Comparison of ENCODE assay signal across 8 mouse cellular contexts in genomic region chr11:69804652-69804940, GRCm38 (mm10). TPM values are rescaled to one million over a fixed set of nuclear protein-coding genes. Genes with fewer than 3 reads are reported as not detected.
A peak's percentile ranks its signal among the peaks of the same experiment; 100 is the strongest.
DNase-seq lines count a peak whose midpoint lies in the region; ATAC-seq and TF ChIP-seq lines count a peak whose summit lies in the region.

No protein-coding gene starts in this region.

- H3K27me3 ChIP-seq in embryonic facial prominence, embryonic 10.5 days (replicated peaks; ENCODE audit: low read depth, poor library complexity, severe bottlenecking), result peaks cover 79% of the 10 kb centered on the region
- H3K27me3 ChIP-seq in forebrain, embryonic 16.5 days (replicated peaks; ENCODE audit: control insufficient read depth, insufficient read depth, low read length), result peaks cover 19% of the 10 kb centered on the region
- peaks cover 13% of the 10 kb centered on the region; the same call in 1 of the 2 replicates for H3K27me3 ChIP-seq in intestine, postnatal 0 days (replicated peaks; ENCODE audit: control insufficient read depth, insufficient read depth, low read length)
- peaks cover 45% of the 10 kb centered on the region for H3K27me3 ChIP-seq in lung, embryonic 14.5 days (ENCODE audit: insufficient read depth, low read length)
- peaks cover 20% of the 10 kb centered on the region; the same call in 1 of the 2 replicates for H3K27me3 ChIP-seq in thymus, adult 2 months (ENCODE audit: control insufficient read depth, insufficient read depth, low read length)

- no peak for TF ChIP-seq POLR2A in thymus, adult 2 months (IDR thresholded peaks at IDR 0.05; ENCODE audit: control insufficient read depth, extremely low read depth, insufficient read depth, low read length, poor library complexity)

- no peak overlapping the region for H3K27ac ChIP-seq in embryonic facial prominence, embryonic 10.5 days (replicated peaks)
- no peak overlapping the region for H3K27ac ChIP-seq in forebrain, embryonic 16.5 days (ENCODE audit: low read length)
- H3K27ac ChIP-seq in intestine, postnatal 0 days (ENCODE audit: low read depth, low read length), result peak overlapping the region; percentile 55
- H3K27ac ChIP-seq in lung, embryonic 14.5 days (ENCODE audit: low read depth), result no peak overlapping the region
- H3K27ac ChIP-seq in thymus, adult 2 months (ENCODE audit: control insufficient read depth, insufficient read depth, low read length), result no peak overlapping the region

- H3K36me3 ChIP-seq in embryonic facial prominence, embryonic 10.5 days (replicated peaks), result no peaks in the 10 kb centered on the region
- no peaks in the 10 kb centered on the region for H3K36me3 ChIP-seq in forebrain, embryonic 16.5 days (ENCODE audit: control insufficient read depth, insufficient read depth)
- H3K36me3 ChIP-seq in intestine, postnatal 0 days (ENCODE audit: control insufficient read depth, insufficient read depth), result no peaks in the 10 kb centered on the region
- H3K36me3 ChIP-seq in lung, embryonic 14.5 days (ENCODE audit: insufficient read depth), result no peaks in the 10 kb centered on the region
- no peaks in the 10 kb centered on the region for H3K36me3 ChIP-seq in thymus, adult 2 months (ENCODE audit: control insufficient read depth, insufficient read depth, low read length)

- 5% methylated on average over 12 of the region's 12 CpGs for WGBS in embryonic facial prominence, embryonic 10.5 days
- WGBS in forebrain, embryonic 16.5 days, result 7% methylated on average over 12 of the region's 12 CpGs
- 9% methylated on average over 12 of the region's 12 CpGs for WGBS in intestine, postnatal 0 days
- WGBS in lung, embryonic 14.5 days, result 11% methylated on average over 12 of the region's 12 CpGs
- 59% methylated on average over 12 of the region's 12 CpGs for WGBS in thymus, adult 2 months

- no peak for TF ChIP-seq CTCF in intestine, postnatal 0 days (IDR thresholded peaks at IDR 0.05; ENCODE audit: low read depth)
- no peak for TF ChIP-seq CTCF in lung, embryonic 14.5 days (IDR thresholded peaks at IDR 0.05; ENCODE audit: low read depth)
- no peak for TF ChIP-seq CTCF in thymus, adult 2 months (IDR thresholded peaks at IDR 0.05; ENCODE audit: borderline replicate concordance, control insufficient read depth, extremely low read depth, insufficient read depth, low read length, poor library complexity)

- H3K9ac ChIP-seq in forebrain, embryonic 16.5 days (replicated peaks; ENCODE audit: low read depth, low read length), result no peak overlapping the region
- H3K9ac ChIP-seq in intestine, postnatal 0 days (ENCODE audit: low read depth, low read length), result peak overlapping the region; percentile 38
- peak overlapping the region; percentile 54 for H3K9ac ChIP-seq in lung, embryonic 14.5 days

- no peak for ATAC-seq in forebrain, embryonic 16.5 days
- no peak for ATAC-seq in intestine, postnatal 0 days
- no peak for ATAC-seq in lung, embryonic 14.5 days (ENCODE audit: insufficient read depth)

- peak overlapping the region; percentile 67 for H3K4me3 ChIP-seq in embryonic facial prominence, embryonic 10.5 days
- no peak overlapping the region for H3K4me3 ChIP-seq in forebrain, embryonic 16.5 days (replicated peaks; ENCODE audit: low read length)
- H3K4me3 ChIP-seq in intestine, postnatal 0 days (ENCODE audit: low read depth, low read length), result peak overlapping the region; percentile 55
- peak overlapping the region; percentile 52 for H3K4me3 ChIP-seq in lung, embryonic 14.5 days (ENCODE audit: low read depth, low read length)
- no peak overlapping the region for H3K4me3 ChIP-seq in thymus, adult 2 months (ENCODE audit: control insufficient read depth, insufficient read depth, low read length)

- peaks cover 55% of the 10 kb centered on the region for H3K4me1 ChIP-seq in embryonic facial prominence, embryonic 10.5 days
- peaks cover 42% of the 10 kb centered on the region for H3K4me1 ChIP-seq in forebrain, embryonic 16.5 days (replicated peaks; ENCODE audit: control insufficient read depth, insufficient read depth, low read length)
- peaks cover 13% of the 10 kb centered on the region; the same call in 1 of the 2 replicates for H3K4me1 ChIP-seq in intestine, postnatal 0 days (replicated peaks; ENCODE audit: control insufficient read depth, insufficient read depth, low read length)
- peaks cover 32% of the 10 kb centered on the region for H3K4me1 ChIP-seq in lung, embryonic 14.5 days (ENCODE audit: insufficient read depth)
- peaks cover 36% of the 10 kb centered on the region for H3K4me1 ChIP-seq in thymus, adult 2 months (replicated peaks; ENCODE audit: control insufficient read depth, insufficient read depth, low read length)

- peak overlapping the region; percentile 83 for H3K4me2 ChIP-seq in forebrain, embryonic 16.5 days (ENCODE audit: low read length)
- H3K4me2 ChIP-seq in intestine, postnatal 0 days (replicated peaks; ENCODE audit: low read depth), result peak overlapping the region; percentile 90
- H3K4me2 ChIP-seq in lung, embryonic 14.5 days, result peak overlapping the region; percentile 97

- no peak for DNase-seq in embryonic facial prominence, embryonic 10.5 days (ENCODE audit: low spot score)
- DNase-seq in lung, embryonic 14.5 days, result peak; percentile 34
- peak; percentile 66 for DNase-seq in testis, postnatal 10 days (ENCODE audit: low spot score)
- no peak for DNase-seq in adrenal gland, postnatal 10 days
- no peak for DNase-seq in adrenal gland, postnatal 25 days
- DNase-seq in thymus, adult 2 months, result no peak

- H3K9me3 ChIP-seq in embryonic facial prominence, embryonic 10.5 days, result no peaks in the 10 kb centered on the region; the same call in 1 of the 2 replicates
- no peaks in the 10 kb centered on the region for H3K9me3 ChIP-seq in forebrain, embryonic 16.5 days (ENCODE audit: control insufficient read depth, low read length)
- no peaks in the 10 kb centered on the region for H3K9me3 ChIP-seq in intestine, postnatal 0 days (ENCODE audit: control insufficient read depth)
- H3K9me3 ChIP-seq in lung, embryonic 14.5 days (ENCODE audit: low read depth, low read length), result no peaks in the 10 kb centered on the region

RNA-seq across cellular contexts. Expression of gene Tmem102, which starts 0.8 kb away (rescaled TPM):
- 2.1 and 2.7 TPM in 2 replicates for polyA plus RNA-seq in embryonic facial prominence, embryonic 10.5 days (2016; fragmentation: Nextera tagmentation; extraction: Ambion mirVana)
- 0.45 and 0.77 TPM in 2 replicates for polyA plus RNA-seq in forebrain, embryonic 16.5 days (2015; fragmentation: Nextera tagmentation; extraction: Ambion mirVana)
- 58.0 and 59.4 TPM in 2 replicates for polyA plus RNA-seq in intestine, postnatal 0 days (2015; fragmentation: Nextera tagmentation; extraction: Ambion mirVana)
- polyA plus RNA-seq in lung, embryonic 14.5 days (2014; fragmentation: Nextera tagmentation; extraction: Ambion mirVana), result 4.3 and 5.0 TPM in 2 replicates
- 1 to 10 TPM; 1.0 TPM for total RNA-seq in adrenal gland, postnatal 10 days (2021)
- not detected in 2 replicates for total RNA-seq in adrenal gland, postnatal 25 days (2021)
- 4.7 and 5.1 TPM in 2 replicates for polyA plus RNA-seq in thymus, adult 2 months (2012; rRNA removed)

RNA-seq across cellular contexts. Expression of gene Fgf11, which starts 2.9 kb away (rescaled TPM):
- polyA plus RNA-seq in embryonic facial prominence, embryonic 10.5 days (2016; fragmentation: Nextera tagmentation; extraction: Ambion mirVana), result 0.91 and 0.93 TPM in 2 replicates
- polyA plus RNA-seq in forebrain, embryonic 16.5 days (2015; fragmentation: Nextera tagmentation; extraction: Ambion mirVana), result 5.2 and 5.9 TPM in 2 replicates
- 0.18 and 0.38 TPM in 2 replicates for polyA plus RNA-seq in intestine, postnatal 0 days (2015; fragmentation: Nextera tagmentation; extraction: Ambion mirVana)
- 1.6 TPM in 2 replicates for polyA plus RNA-seq in lung, embryonic 14.5 days (2014; fragmentation: Nextera tagmentation; extraction: Ambion mirVana)
- total RNA-seq in adrenal gland, postnatal 10 days (2021), result 1 to 10 TPM; 2.4 to 3.8 TPM
- 3.6 and 3.9 TPM in 2 replicates for total RNA-seq in adrenal gland, postnatal 25 days (2021)
- polyA plus RNA-seq in thymus, adult 2 months (2012; rRNA removed), result 1.7 and 2.4 TPM in 2 replicates

RNA-seq across cellular contexts. Expression of gene Chrnb1, which starts 8.9 kb away (rescaled TPM):
- polyA plus RNA-seq in embryonic facial prominence, embryonic 10.5 days (2016; fragmentation: Nextera tagmentation; extraction: Ambion mirVana), result 1.4 and 2.3 TPM in 2 replicates
- 1.2 TPM in 2 replicates for polyA plus RNA-seq in forebrain, embryonic 16.5 days (2015; fragmentation: Nextera tagmentation; extraction: Ambion mirVana)
- 2.4 and 2.8 TPM in 2 replicates for polyA plus RNA-seq in intestine, postnatal 0 days (2015; fragmentation: Nextera tagmentation; extraction: Ambion mirVana)
- polyA plus RNA-seq in lung, embryonic 14.5 days (2014; fragmentation: Nextera tagmentation; extraction: Ambion mirVana), result 12.1 and 14.6 TPM in 2 replicates
- 1 to 10 TPM; 2.3 to 7.9 TPM for total RNA-seq in adrenal gland, postnatal 10 days (2021)
- 1.8 and 2.4 TPM in 2 replicates for total RNA-seq in adrenal gland, postnatal 25 days (2021)
- 12.9 and 15.7 TPM in 2 replicates for polyA plus RNA-seq in thymus, adult 2 months (2012; rRNA removed)

RNA-seq across cellular contexts. Expression of gene Gm39566, which starts 10.5 kb away (rescaled TPM):
- polyA plus RNA-seq in embryonic facial prominence, embryonic 10.5 days (2016; fragmentation: Nextera tagmentation; extraction: Ambion mirVana), result not detected in 2 replicates
- not detected in 2 replicates for polyA plus RNA-seq in forebrain, embryonic 16.5 days (2015; fragmentation: Nextera tagmentation; extraction: Ambion mirVana)
- not detected in 2 replicates for polyA plus RNA-seq in intestine, postnatal 0 days (2015; fragmentation: Nextera tagmentation; extraction: Ambion mirVana)
- polyA plus RNA-seq in lung, embryonic 14.5 days (2014; fragmentation: Nextera tagmentation; extraction: Ambion mirVana), result not detected in 2 replicates
- total RNA-seq in adrenal gland, postnatal 10 days (2021), result not detected
- not detected in 2 replicates for total RNA-seq in adrenal gland, postnatal 25 days (2021)
- polyA plus RNA-seq in thymus, adult 2 months (2012; rRNA removed), result 0.05 TPM in 1 of 2 replicates, not detected in the other

RNA-seq across cellular contexts. Expression of gene Spem2, which starts 13.7 kb away (rescaled TPM):
- not detected in 2 replicates for polyA plus RNA-seq in embryonic facial prominence, embryonic 10.5 days (2016; fragmentation: Nextera tagmentation; extraction: Ambion mirVana)
- not detected in 2 replicates for polyA plus RNA-seq in forebrain, embryonic 16.5 days (2015; fragmentation: Nextera tagmentation; extraction: Ambion mirVana)
- 0.07 TPM in 1 of 2 replicates, not detected in the other for polyA plus RNA-seq in intestine, postnatal 0 days (2015; fragmentation: Nextera tagmentation; extraction: Ambion mirVana)
- not detected in 2 replicates for polyA plus RNA-seq in lung, embryonic 14.5 days (2014; fragmentation: Nextera tagmentation; extraction: Ambion mirVana)
- total RNA-seq in adrenal gland, postnatal 10 days (2021), result not detected
- not detected in 2 replicates for total RNA-seq in adrenal gland, postnatal 25 days (2021)
- polyA plus RNA-seq in thymus, adult 2 months (2012; rRNA removed), result 0.22 TPM in 1 of 2 replicates, not detected in the other

Comparison
In these comparisons a context has a peak if more than half of its experiments do, and no peak if none do; other contexts are left out.
1. DNase-seq: peak in lung, embryonic 14.5 days (single experiment) and testis, postnatal 10 days (single experiment); none in embryonic facial prominence, embryonic 10.5 days (single experiment), adrenal gland, postnatal 10 days (single experiment), adrenal gland, postnatal 25 days (single experiment) and thymus, adult 2 months (single experiment).
2. H3K4me3 ChIP-seq: peak in embryonic facial prominence, embryonic 10.5 days (single experiment), intestine, postnatal 0 days (single experiment) and lung, embryonic 14.5 days (single experiment); none in forebrain, embryonic 16.5 days (single experiment) and thymus, adult 2 months (single experiment).
3. Peak in every context shown above with its lines, with median percentiles within 50 percentile points of each other: H3K4me2 ChIP-seq.